Mouse (Mus musculus) liver, embryonic 12.5 days (tissue): ENCODE data around the gene Pask. TPM values are rescaled to one million over a fixed set of nuclear protein-coding genes. Genes with fewer than 3 reads are reported as not detected.

ENCODE experiments used
- ATAC-seq: fragments of 200-750 bp; cut with Nextera tagmentation; 2 replicates; pipeline ENCODE4 v1.8.0; 2017; ENCODE audit warnings: moderate number of reproducible peaks, mild to moderate bottlenecking, moderate library complexity
- H3K27ac ChIP-seq: fragments of 300-500 bp; sonication (generic); 2 replicates; pipeline ENCODE4 v1.5.1; 2016; ENCODE audit warnings: mild to moderate bottlenecking
- H3K27me3 ChIP-seq: fragments of 300-500 bp; sonication (generic); replicated peaks from 2 replicates; pipeline ENCODE4 v1.6.1; 2016; ENCODE audit warnings: mild to moderate bottlenecking, moderate library complexity
- H3K36me3 ChIP-seq: fragments of 300-500 bp; sonication (generic); 2 replicates; pipeline ENCODE4 v1.6.1; 2016; ENCODE audit warnings: mild to moderate bottlenecking, moderate library complexity
- H3K4me1 ChIP-seq: fragments of 300-500 bp; sonication (generic); 2 replicates; pipeline ENCODE4 v1.6.1; 2016
- H3K4me2 ChIP-seq: fragments of 300-500 bp; sonication (generic); 2 replicates; pipeline ENCODE4 v1.6.1; 2016; ENCODE audit warnings: mild to moderate bottlenecking, moderate library complexity
- H3K4me3 ChIP-seq: fragments of 300-500 bp; sonication (generic); 2 replicates; pipeline ENCODE4 v1.5.1; 2016; ENCODE audit warnings: mild to moderate bottlenecking, moderate library complexity
- H3K9ac ChIP-seq: fragments of 300-500 bp; sonication (generic); 2 replicates; pipeline ENCODE4 v1.6.1; 2016; ENCODE audit warnings: mild to moderate bottlenecking, moderate library complexity
- H3K9me3 ChIP-seq: fragments of 300-500 bp; sonication (generic); replicated peaks from 2 replicates; pipeline ENCODE4 v1.6.1; 2016; ENCODE audit warnings: mild to moderate bottlenecking, moderate library complexity
- WGBS: fragments of 180-500 bp; shearing (Covaris S2); methylation state at CpG from one replicate; pipeline ENCODE4 v1.1.7; 2016; ENCODE audit not compliant: insufficient replicate concordance; 5-methylcytosine and 5-hydroxymethylcytosine counted together
- polyA plus RNA-seq: library from polyadenylated mRNA; unstranded; fragments of >200 nt; fragmentation: Nextera tagmentation; extraction: Ambion mirVana; gene quantifications from 2 replicates; pipeline ENCODE4 v1.2.1, GENCODE M21; 2016

Pask gene
- polyA plus RNA-seq = 9.7 and 10.0 TPM in 2 replicates

GRCm38 (mm10) chr1:93342648-93343503, at the start of gene Pask, which contains the start of gene Ppp1r7:
Pask (minus strand) TSS chr1:93343482.
Ppp1r7 (plus strand) TSS chr1:93342854.
- peaks cover 27% of the 10 kb centered on the region for H3K36me3 ChIP-seq
- peak within 1 kb of the TSS; percentile 92 for H3K9ac ChIP-seq
- H3K4me2 ChIP-seq = peak within 1 kb of the TSS; percentile 76
- no peaks in the 10 kb centered on the region for H3K9me3 ChIP-seq
- H3K4me1 ChIP-seq = peaks cover 39% of the 10 kb centered on the region
- WGBS = under 1% methylated on average over 62 of the region's 63 CpGs
- H3K27me3 ChIP-seq = no peaks in the 10 kb centered on the region
- H3K4me3 ChIP-seq = peak within 1 kb of the TSS; percentile 96
- H3K27ac ChIP-seq = peak within 1 kb of the TSS; percentile 79
- peak; percentile 89 for ATAC-seq

DNA sequence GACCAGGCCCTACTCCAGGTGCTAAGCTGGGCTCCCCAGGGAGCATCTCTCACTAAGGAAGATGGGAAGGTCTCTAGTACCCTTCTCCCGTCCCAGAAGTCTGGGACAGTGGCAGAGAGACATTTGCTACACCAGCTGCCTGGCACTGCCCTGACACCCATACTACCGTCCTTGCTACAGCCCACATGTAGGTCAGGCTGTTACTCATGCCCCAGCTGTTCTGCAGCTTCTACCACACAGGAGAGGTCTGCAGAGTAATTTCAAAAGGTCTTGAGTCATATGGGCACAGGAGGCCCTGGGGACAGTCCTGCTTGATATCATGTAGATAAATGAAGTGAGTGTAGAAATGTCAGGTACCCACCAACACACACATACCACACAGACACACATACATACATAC, 45.6 kb upstream of the Pask start:
- Histone ChIP-seq H3K9ac (no peak overlapping the region), H3K4me3 (no peak overlapping the region), H3K27me3 (no peaks in the 10 kb centered on the region), H3K4me1 (no peaks in the 10 kb centered on the region), H3K4me2 (no peak overlapping the region), H3K27ac (no peak overlapping the region), H3K9me3 (no peaks in the 10 kb centered on the region), H3K36me3 (no peaks in the 10 kb centered on the region)
- WGBS = 49% methylated on average over 2 of the region's 2 CpGs
- no peak for ATAC-seq

- H3K9me3 ChIP-seq = no peaks in the 10 kb centered on the region
- no peak overlapping the region for H3K9ac ChIP-seq
- no peaks in the 10 kb centered on the region for H3K4me1 ChIP-seq
- H3K36me3 ChIP-seq = no peaks in the 10 kb centered on the region
- H3K27ac ChIP-seq = no peak overlapping the region
- no peaks in the 10 kb centered on the region for H3K27me3 ChIP-seq
- H3K4me2 ChIP-seq = no peak overlapping the region
- no peak for ATAC-seq
- 53% methylated on average over 2 of the region's 2 CpGs for WGBS
- no peak overlapping the region for H3K4me3 ChIP-seq
Measured at GRCm38 (mm10) chr1:93387198-93387597, 43.9 kb upstream of the Pask start.

DNA sequence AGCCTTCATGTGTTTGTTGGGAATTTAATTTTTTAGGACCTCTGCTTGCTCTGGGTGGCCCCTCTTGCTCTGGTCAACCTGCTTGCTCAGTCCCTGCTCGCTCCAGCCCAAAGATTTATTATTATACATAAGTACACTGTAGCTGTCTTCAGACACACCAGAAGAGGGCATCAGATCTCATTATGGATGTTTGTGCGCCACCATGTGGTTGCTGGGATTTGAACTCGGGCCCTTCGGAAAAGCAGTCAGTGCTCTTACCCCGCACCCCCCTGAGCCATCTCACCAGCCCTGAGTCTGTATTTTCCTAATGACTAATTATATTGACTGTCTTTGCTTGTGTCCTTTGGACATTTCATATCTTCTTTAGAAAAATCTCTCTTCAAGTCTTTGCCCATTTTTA, 35.8 kb upstream of the Pask start:
- Histone ChIP-seq H3K36me3 (no peaks in the 10 kb centered on the region), H3K27ac (no peak overlapping the region), H3K27me3 (peaks cover 4% of the 10 kb centered on the region; the same call in 1 of the 2 replicates), H3K9ac (no peak overlapping the region), H3K4me3 (no peak overlapping the region), H3K4me2 (no peak overlapping the region), H3K4me1 (peaks cover 12% of the 10 kb centered on the region), H3K9me3 (no peaks in the 10 kb centered on the region)
- ATAC-seq = no peak
- 74% methylated on average over 5 of the region's 5 CpGs for WGBS

DNA sequence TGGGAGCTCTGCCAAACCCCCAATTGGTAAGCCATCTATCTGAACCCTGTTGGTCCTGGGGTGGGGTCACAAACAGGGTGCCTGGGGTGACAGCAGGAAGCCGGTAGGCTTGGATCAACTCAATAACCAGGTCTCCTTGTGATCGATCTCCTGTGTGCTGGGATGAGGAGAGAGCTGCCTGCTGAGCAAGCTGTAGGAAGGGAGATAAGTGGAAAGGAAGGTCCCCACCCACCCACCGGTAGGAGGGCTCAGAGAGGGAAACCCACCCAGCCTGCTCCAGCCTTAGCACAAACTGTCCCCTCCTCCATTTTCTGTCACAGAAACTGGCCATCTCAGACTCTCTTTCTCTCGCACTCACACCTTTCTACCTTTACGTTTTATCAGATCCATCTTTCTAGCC, 34.0 kb upstream of the Pask start:
- Histone ChIP-seq H3K9me3 (no peaks in the 10 kb centered on the region), H3K4me2 (no peak overlapping the region), H3K27ac (no peak overlapping the region), H3K9ac (no peak overlapping the region), H3K4me1 (peaks cover 12% of the 10 kb centered on the region), H3K36me3 (no peaks in the 10 kb centered on the region), H3K27me3 (peaks cover 4% of the 10 kb centered on the region; the same call in 1 of the 2 replicates), H3K4me3 (no peak overlapping the region)
- ATAC-seq = peak; percentile 52; the same call in 1 of the 2 replicates
- WGBS = 13% methylated on average over 5 of the region's 5 CpGs

- Histone ChIP-seq H3K4me1 (peaks cover 12% of the 10 kb centered on the region), H3K27ac (no peak within 1 kb of the TSS), H3K4me2 (no peak within 1 kb of the TSS), H3K27me3 (peaks cover 4% of the 10 kb centered on the region; the same call in 1 of the 2 replicates), H3K9ac (no peak within 1 kb of the TSS), H3K4me3 (no peak within 1 kb of the TSS), H3K9me3 (no peaks in the 10 kb centered on the region), H3K36me3 (no peaks in the 10 kb centered on the region)
- no peak for ATAC-seq
- 66% methylated on average over 4 of the region's 4 CpGs for WGBS
Measured at GRCm38 (mm10) chr1:93373665-93374064, 30.4 kb upstream of the Pask start, which contains the start of gene Ano7. Ano7 (plus strand) TSS chr1:93373930.

- Histone ChIP-seq H3K4me3 (no peak overlapping the region), H3K4me1 (no peaks in the 10 kb centered on the region), H3K36me3 (peaks cover 73% of the 10 kb centered on the region), H3K9me3 (no peaks in the 10 kb centered on the region), H3K27me3 (no peaks in the 10 kb centered on the region), H3K27ac (no peak overlapping the region), H3K9ac (no peak overlapping the region), H3K4me2 (no peak overlapping the region)
- WGBS = 66% methylated on average over 6 of the region's 6 CpGs
- no peak for ATAC-seq
Measured at GRCm38 (mm10) chr1:93365641-93366040, 22.4 kb upstream of the Pask start.

DNA sequence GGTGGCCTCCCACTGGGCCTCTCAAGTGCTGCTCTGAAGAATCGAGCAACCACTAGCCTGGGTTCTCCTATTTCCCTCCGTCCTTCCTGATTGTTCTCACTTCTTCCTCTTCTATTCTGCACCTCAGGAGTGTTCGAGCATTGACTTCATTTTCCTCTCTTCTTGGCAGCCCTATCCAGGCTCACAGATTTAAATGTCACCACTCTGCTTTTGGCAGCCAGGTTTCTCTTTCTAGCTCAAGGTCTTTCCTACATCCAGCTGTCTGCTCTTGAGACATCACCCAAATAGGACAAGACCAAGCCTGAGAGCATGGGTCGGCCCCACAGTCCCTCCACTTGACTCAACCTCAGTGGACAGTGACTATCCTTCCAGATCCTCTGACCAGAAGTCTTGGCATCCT, 19.4 kb upstream of the Pask start:
- H3K36me3 ChIP-seq = peaks cover 96% of the 10 kb centered on the region

DNA sequence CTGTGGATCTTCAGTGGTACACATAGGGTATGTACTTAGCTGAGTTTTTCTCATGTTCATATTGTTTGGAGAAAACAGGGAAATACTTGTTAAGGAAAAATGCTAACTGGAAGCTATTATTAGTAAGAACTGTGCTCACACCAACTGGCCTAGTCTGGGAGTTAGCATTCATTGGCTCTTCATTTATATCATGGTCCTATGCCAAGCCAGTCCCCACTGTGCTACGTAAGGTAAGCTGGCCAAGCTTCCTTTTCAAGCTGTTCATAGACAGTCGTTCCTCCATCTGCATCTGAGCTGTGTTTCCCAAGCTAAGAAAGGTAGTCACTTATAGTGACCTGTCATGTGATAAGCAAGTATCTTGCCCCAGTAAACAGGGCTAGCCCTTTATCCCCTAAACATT, 9.4 kb upstream of the Pask start:
- H3K27me3 ChIP-seq = no peaks in the 10 kb centered on the region
- no peaks in the 10 kb centered on the region for H3K9me3 ChIP-seq
- no peak overlapping the region for H3K4me3 ChIP-seq
- H3K4me1 ChIP-seq = no peaks in the 10 kb centered on the region
- WGBS = 78% methylated on average over 2 of the region's 2 CpGs
- ATAC-seq = no peak
- no peak overlapping the region for H3K9ac ChIP-seq
- no peak overlapping the region for H3K4me2 ChIP-seq
- no peak overlapping the region for H3K27ac ChIP-seq
- H3K36me3 ChIP-seq = peaks cover 97% of the 10 kb centered on the region

More for the DNA sequence above, 19.4 kb upstream of the Pask start:
- 74% methylated on average over 4 of the region's 4 CpGs for WGBS
- Histone ChIP-seq H3K9me3 (no peaks in the 10 kb centered on the region), H3K27me3 (no peaks in the 10 kb centered on the region), H3K27ac (no peak overlapping the region), H3K4me2 (no peak overlapping the region), H3K4me3 (no peak overlapping the region), H3K9ac (no peak overlapping the region), H3K4me1 (no peaks in the 10 kb centered on the region)
- no peak for ATAC-seq

DNA sequence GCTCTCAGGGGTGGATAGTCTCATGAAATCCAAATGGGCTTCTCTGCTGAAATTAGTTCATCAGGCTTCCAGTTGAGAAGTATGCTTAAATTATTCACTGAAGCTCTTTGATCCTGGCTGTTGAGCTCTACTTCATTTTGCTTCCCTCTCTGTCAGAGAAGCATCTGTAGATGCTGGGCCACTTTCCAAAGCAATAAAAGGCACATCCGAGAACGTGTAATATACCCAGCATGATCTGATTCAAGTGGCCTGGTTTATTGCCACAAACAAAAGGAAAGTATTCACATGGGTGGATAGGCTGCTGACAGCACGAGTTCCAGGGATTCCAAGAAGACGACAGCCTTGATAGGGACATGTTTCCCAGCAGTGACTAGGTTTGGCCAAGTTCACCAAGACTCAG, 6.4 kb upstream of the Pask start:
- 77% methylated on average over 4 of the region's 4 CpGs for WGBS
- Histone ChIP-seq H3K27ac (no peak overlapping the region), H3K9me3 (no peaks in the 10 kb centered on the region), H3K4me1 (peaks cover 9% of the 10 kb centered on the region), H3K27me3 (no peaks in the 10 kb centered on the region), H3K9ac (no peak overlapping the region), H3K36me3 (peaks cover 93% of the 10 kb centered on the region), H3K4me2 (no peak overlapping the region), H3K4me3 (no peak overlapping the region)
- no peak for ATAC-seq

GRCm38 (mm10) chr1:93347176-93347575, 3.9 kb upstream of the Pask start:
- H3K27ac ChIP-seq = no peak overlapping the region
- no peak overlapping the region for H3K4me2 ChIP-seq
- H3K9me3 ChIP-seq = no peaks in the 10 kb centered on the region
- no peak overlapping the region for H3K4me3 ChIP-seq
- no peak overlapping the region for H3K9ac ChIP-seq
- WGBS = 87% methylated on average over 5 of the region's 5 CpGs
- peaks cover 17% of the 10 kb centered on the region for H3K4me1 ChIP-seq
- ATAC-seq = no peak
- peaks cover 68% of the 10 kb centered on the region for H3K36me3 ChIP-seq
- no peaks in the 10 kb centered on the region for H3K27me3 ChIP-seq

- WGBS = under 1% methylated on average over 39 of the region's 39 CpGs
- Histone ChIP-seq H3K4me2 (peak overlapping the region; percentile 76), H3K27me3 (no peaks in the 10 kb centered on the region), H3K4me1 (peaks cover 39% of the 10 kb centered on the region), H3K27ac (peak overlapping the region; percentile 79), H3K36me3 (peaks cover 34% of the 10 kb centered on the region), H3K9ac (peak overlapping the region; percentile 92), H3K9me3 (no peaks in the 10 kb centered on the region), H3K4me3 (peak overlapping the region; percentile 96)
- ATAC-seq = peak; percentile 90
Measured at GRCm38 (mm10) chr1:93343504-93344047, 294 bp upstream of the Pask start.
